Mouse (Mus musculus) hindbrain, embryonic 13.5 days (tissue): ENCODE data around the gene Ccdc138. TPM values are rescaled to one million over a fixed set of nuclear protein-coding genes. Genes with fewer than 3 reads are reported as not detected.

Experiments
- ATAC-seq: fragments of 200-750 bp; cut with Nextera tagmentation; 2 replicates; pipeline ENCODE4 v1.8.0; 2017; ENCODE audit warnings: moderate TSS enrichment; ENCODE audit not compliant: low FRiP score
- H3K27ac ChIP-seq: fragments of 300-500 bp; sonication (generic); 2 replicates; pipeline ENCODE4 v1.5.1; 2015; ENCODE audit warnings: inconsistent platforms, mild to moderate bottlenecking, moderate library complexity
- H3K27me3 ChIP-seq: fragments of 300-500 bp; sonication (generic); 2 replicates; pipeline ENCODE4 v1.6.1; 2015; ENCODE audit warnings: mild to moderate bottlenecking, inconsistent platforms
- H3K36me3 ChIP-seq: fragments of 300-500 bp; sonication (generic); 2 replicates; pipeline ENCODE4 v1.6.1; 2015; ENCODE audit warnings: mild to moderate bottlenecking, inconsistent platforms
- H3K4me1 ChIP-seq: fragments of 300-500 bp; sonication (generic); replicated peaks from 2 replicates; pipeline ENCODE4 v1.6.1; 2015; ENCODE audit warnings: inconsistent platforms
- H3K4me2 ChIP-seq: fragments of 300-500 bp; sonication (generic); 2 replicates; pipeline ENCODE4 v1.6.1; 2015; ENCODE audit warnings: inconsistent platforms, mild to moderate bottlenecking, moderate library complexity
- H3K4me3 ChIP-seq: fragments of 300-500 bp; sonication (generic); 2 replicates; pipeline ENCODE4 v1.5.1; 2015; ENCODE audit warnings: mild to moderate bottlenecking, inconsistent platforms
- H3K9ac ChIP-seq: fragments of 300-500 bp; sonication (generic); 2 replicates; pipeline ENCODE4 v1.6.1; 2015; ENCODE audit warnings: mild to moderate bottlenecking, inconsistent platforms
- H3K9me3 ChIP-seq: fragments of 300-500 bp; sonication (generic); 2 replicates; pipeline ENCODE4 v1.6.1; 2016; ENCODE audit warnings: inconsistent platforms
- WGBS: fragments of 180-500 bp; shearing (Covaris S2); methylation state at CpG from one replicate; pipeline ENCODE4 v1.1.7; 2015; 5-methylcytosine and 5-hydroxymethylcytosine counted together
- polyA plus RNA-seq: library from polyadenylated mRNA; unstranded; fragments of >200 nt; fragmentation: Nextera tagmentation; extraction: Ambion mirVana; gene quantifications from 2 replicates; pipeline ENCODE4 v1.2.1, GENCODE M21; 2015

Gene Ccdc138
- polyA plus RNA-seq, 1 experiment from 2014 or later, result 10.4 TPM

- H3K4me1 ChIP-seq, result peaks cover 15% of the 10 kb centered on the region; the same call in 1 of the 2 replicates
- no peak for ATAC-seq
- no peak overlapping the region for H3K4me2 ChIP-seq
- H3K27me3 ChIP-seq, result no peaks in the 10 kb centered on the region
- H3K27ac ChIP-seq, result no peak overlapping the region
- no peaks in the 10 kb centered on the region for H3K36me3 ChIP-seq
- no peak overlapping the region for H3K9ac ChIP-seq
- 62% methylated on average over 4 of the region's 4 CpGs for WGBS
- H3K9me3 ChIP-seq, result no peaks in the 10 kb centered on the region
- no peak overlapping the region for H3K4me3 ChIP-seq
Measured at GRCm38 (mm10) chr10:58619266-58619665, 121.5 kb downstream of the Ccdc138 start.

GRCm38 (mm10) chr10:58624848-58625711 lies 127.3 kb downstream of the Ccdc138 start:
- WGBS, result 77% methylated on average over 12 of the region's 12 CpGs
- no peak for ATAC-seq
- Histone ChIP-seq H3K4me1 (no peaks in the 10 kb centered on the region), H3K27me3 (no peaks in the 10 kb centered on the region), H3K9me3 (no peaks in the 10 kb centered on the region), H3K4me3 (no peak overlapping the region), H3K9ac (no peak overlapping the region), H3K4me2 (no peak overlapping the region), H3K36me3 (no peaks in the 10 kb centered on the region), H3K27ac (no peak overlapping the region)

Other genes starting within 250 kb of the Ccdc138 start
- 88.4 and 99.6 TPM in 2 replicates for gene Gcc2, start 242.5 kb upstream of the Ccdc138 start, polyA plus RNA-seq
- 66.0 and 69.2 TPM in 2 replicates for gene Lims1, start 174.5 kb upstream of the Ccdc138 start, polyA plus RNA-seq
- 20.5 and 20.6 TPM in 2 replicates for gene Ranbp2, start 51.0 kb upstream of the Ccdc138 start, polyA plus RNA-seq
- gene Edar, start 177.7 kb downstream of the Ccdc138 start, polyA plus RNA-seq, result 0.16 and 0.21 TPM in 2 replicates
- not detected in 2 replicates for gene Gm17542, start 220.3 kb downstream of the Ccdc138 start, polyA plus RNA-seq